Mouse (Mus musculus): ENCODE results near the gene Olfr1505. TPM values are rescaled to one million over a fixed set of nuclear protein-coding genes. Genes with fewer than 3 reads are reported as not detected.

Olfr1505 gene
- not detected for total RNA-seq (2022)

DNA sequence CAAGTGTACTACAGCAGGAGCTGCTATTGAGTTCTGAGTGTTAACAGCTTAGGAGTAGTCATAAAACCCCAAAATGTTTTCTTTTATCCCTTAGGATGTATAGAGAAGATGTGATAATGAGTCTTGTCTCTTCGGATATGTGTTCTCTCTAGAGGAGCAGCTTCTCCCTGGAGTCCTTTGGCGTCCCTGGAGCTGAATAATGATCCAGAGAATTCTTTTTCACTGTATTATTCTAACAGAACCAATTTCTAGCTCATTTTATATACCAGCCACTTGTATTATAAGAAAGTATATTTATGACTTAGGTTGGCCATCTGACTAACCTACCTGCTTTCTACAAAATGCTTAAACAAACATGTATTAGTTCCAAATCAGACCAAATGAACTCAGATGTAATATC lies at the start of gene Olfr1505:
Gene Olfr1505 (plus strand): TSS at position 301 of the 400 bp plus-strand sequence.
- no peak for DNase-seq (ENCODE audit: low spot score in 2 of 2)

GRCm38 (mm10) chr19:13897828-13898227 lies 15.5 kb upstream of the Olfr1505 start, which contains the start of gene Olfr1504:
Gene Olfr1504 (minus strand): TSS chr19:13897928.
- no peak for DNase-seq (ENCODE audit: low spot score in 2 of 2)

Other genes starting within 250 kb of the Olfr1505 start
- gene Olfr1491, start 216.3 kb upstream of the Olfr1505 start, total RNA-seq (2022) = not detected
- not detected for gene Olfr1493-ps1, start 190.3 kb upstream of the Olfr1505 start, total RNA-seq (2022)
- gene Olfr1494, start 173.8 kb upstream of the Olfr1505 start, total RNA-seq (2022) = not detected
- gene Olfr1495, start 148.9 kb upstream of the Olfr1505 start, total RNA-seq (2022) = not detected
- gene Olfr1496, start 135.7 kb upstream of the Olfr1505 start, total RNA-seq (2022) = not detected
- gene Olfr1497, start 115.3 kb upstream of the Olfr1505 start, total RNA-seq (2022) = not detected
- not detected for gene Olfr1499, start 94.1 kb upstream of the Olfr1505 start, total RNA-seq (2022)
- gene Olfr1500, start 83.0 kb upstream of the Olfr1505 start, total RNA-seq (2022) = not detected
- not detected for gene Olfr1501, start 62.8 kb upstream of the Olfr1505 start, total RNA-seq (2022)
- gene Olfr1502, start 51.7 kb upstream of the Olfr1505 start, total RNA-seq (2022) = not detected
- not detected for gene Olfr1504, start 15.6 kb upstream of the Olfr1505 start, total RNA-seq (2022)